Mouse (Mus musculus) forebrain, embryonic 14.5 days (tissue): ENCODE measurements at regions not wholly inside any gene's neighbourhood (a gene's known extent, or its start where the extent isn't known, plus 50 kb on each side); places are given as distances from the start of the nearest gene placed in this dataset.
"Not testable (repeated sequence)": the region's sequence is repeated elsewhere in the genome, so short reads cannot be mapped to it uniquely, and the experiment has no call there.

ENCODE experiments used
- ATAC-seq: fragments of 200-750 bp; cut with Nextera tagmentation; 2 replicates; pipeline ENCODE4 v1.8.0; 2017; ENCODE audit warnings: mild to moderate bottlenecking, moderate library complexity
- DNase-seq: peaks from one replicate; pipeline ENCODE4 v3.0.0-alpha.2; 2015; ENCODE audit warnings: low spot score
- H3K27ac ChIP-seq: fragments of 300-500 bp; sonication (generic); 2 replicates; pipeline ENCODE4 v1.5.1; 2014; ENCODE audit warnings: low read depth, mild to moderate bottlenecking, control low read depth, low read length, moderate library complexity
- H3K27me3 ChIP-seq: fragments of 300-500 bp; sonication (generic); replicated peaks from 2 replicates; pipeline ENCODE4 v1.6.1; 2014; ENCODE audit warnings: low read length, control low read depth, mixed read lengths; ENCODE audit not compliant: control insufficient read depth, insufficient read depth
- H3K36me3 ChIP-seq: fragments of 300-500 bp; sonication (generic); 2 replicates; pipeline ENCODE4 v1.6.1; 2014; ENCODE audit warnings: low read length, control low read depth; ENCODE audit not compliant: control insufficient read depth, insufficient read depth
- H3K4me1 ChIP-seq: fragments of 300-500 bp; sonication (generic); 2 replicates; pipeline ENCODE4 v1.6.1; 2014; ENCODE audit warnings: antibody characterized with exemption, low read length, control low read depth; ENCODE audit not compliant: control insufficient read depth, insufficient read depth
- H3K4me2 ChIP-seq: fragments of 300-500 bp; sonication (generic); 2 replicates; pipeline ENCODE4 v1.6.1; 2014; ENCODE audit warnings: mild to moderate bottlenecking, control low read depth, low read length
- H3K4me3 ChIP-seq: fragments of 300-500 bp; sonication (generic); 2 replicates; pipeline ENCODE4 v1.5.1; 2014; ENCODE audit warnings: low read depth, low read length, control low read depth
- H3K9ac ChIP-seq: fragments of 300-500 bp; sonication (generic); 2 replicates; pipeline ENCODE4 v1.6.1; 2014; ENCODE audit warnings: mild to moderate bottlenecking, low read length, control low read depth, moderate library complexity
- H3K9me3 ChIP-seq: fragments of 300-500 bp; sonication (generic); replicated peaks from 2 replicates; pipeline ENCODE4 v1.6.1; 2016; ENCODE audit warnings: low read length, control low read depth, mixed read lengths; ENCODE audit not compliant: control insufficient read depth
- WGBS: fragments of 180-500 bp; shearing (Covaris S2); extraction: QIAGEN DNeasy Blood & Tissue Kit; methylation state at CpG from one replicate; pipeline ENCODE4 v1.1.7; 2014; 5-methylcytosine and 5-hydroxymethylcytosine counted together

DNA sequence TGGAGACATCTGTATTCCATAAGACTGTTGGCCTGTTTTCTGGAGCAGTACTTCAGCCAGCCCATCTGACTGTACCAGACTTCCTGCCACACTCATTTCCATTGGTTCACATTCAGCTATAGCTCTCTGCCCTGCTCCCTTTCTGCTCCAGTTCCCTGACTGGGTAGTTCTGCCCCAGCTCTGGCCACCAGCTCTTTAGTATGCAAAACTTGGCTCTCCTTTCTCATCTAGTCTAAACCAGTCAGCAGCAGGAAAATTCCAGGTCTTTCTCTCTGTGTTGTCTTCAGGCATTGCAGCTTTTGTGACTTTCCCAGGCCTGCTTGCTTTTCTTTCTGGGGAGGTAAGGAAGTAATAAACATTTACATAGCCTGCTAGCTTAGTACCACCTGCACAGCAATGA is 363.5 kb upstream of the Agtr1b start:
- H3K4me3 ChIP-seq, result no peak overlapping the region
- H3K9me3 ChIP-seq, result no peaks in the 10 kb centered on the region
- H3K4me2 ChIP-seq, result no peak overlapping the region
- no peaks in the 10 kb centered on the region for H3K36me3 ChIP-seq
- no peak; the same call in 1 of the 2 replicates for ATAC-seq
- peak; percentile 3 for DNase-seq
- no peak overlapping the region for H3K9ac ChIP-seq
- H3K4me1 ChIP-seq, result no peaks in the 10 kb centered on the region
- no peaks in the 10 kb centered on the region for H3K27me3 ChIP-seq
- no peak overlapping the region for H3K27ac ChIP-seq

DNA sequence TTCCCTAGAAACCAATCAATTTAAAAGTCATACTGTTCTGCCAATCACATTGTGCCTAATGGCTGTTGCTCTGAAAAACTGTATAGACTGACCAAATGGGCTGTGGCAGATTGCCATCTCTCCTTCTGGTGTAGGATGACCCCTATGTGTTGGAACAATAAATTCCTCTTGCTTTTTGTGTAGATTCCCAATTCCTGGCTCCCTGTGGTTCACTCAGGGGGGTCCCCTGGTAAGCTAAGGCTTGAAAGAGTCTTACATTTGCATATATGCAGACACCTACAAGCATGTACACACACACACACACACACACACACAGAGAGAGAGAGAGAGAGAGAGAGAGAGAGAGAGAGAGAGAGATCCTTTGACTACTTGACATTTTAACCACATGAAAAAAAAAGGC is 362.8 kb upstream of the Agtr1b start:
- H3K4me1 ChIP-seq, H3K4me3 ChIP-seq, H3K9ac ChIP-seq, H3K9me3 ChIP-seq, H3K27ac ChIP-seq, H3K27me3 ChIP-seq, H3K4me2 ChIP-seq, H3K36me3 ChIP-seq, DNase-seq, ATAC-seq: not testable (repeated sequence)

DNA sequence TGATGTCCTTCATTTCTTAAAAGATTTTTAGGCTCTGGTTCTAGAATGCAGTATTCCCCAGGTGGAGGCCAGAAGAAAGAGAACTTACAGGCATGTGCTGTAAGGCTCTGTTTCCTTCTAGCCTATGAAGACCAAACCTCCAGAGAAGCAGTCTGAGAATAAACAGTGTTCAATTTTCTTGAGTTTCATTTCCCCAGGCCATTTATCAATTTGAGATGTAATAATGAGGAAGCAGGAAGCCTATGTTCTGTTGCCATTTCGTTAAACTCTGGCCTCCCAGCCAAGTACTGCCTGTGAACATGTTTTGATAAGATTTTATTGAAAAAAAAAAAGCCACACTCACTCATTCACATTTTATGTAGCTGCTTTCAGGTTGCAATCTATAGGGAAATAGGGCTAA is 347.7 kb upstream of the Agtr1b start:
- no peak overlapping the region for H3K4me3 ChIP-seq
- WGBS, result 65% methylated on average over 1 of the region's 1 CpGs
- ATAC-seq (no peak), DNase-seq (no peak)
- H3K9ac ChIP-seq, result no peak overlapping the region
- H3K4me2 ChIP-seq, result no peak overlapping the region
- no peaks in the 10 kb centered on the region for H3K36me3 ChIP-seq
- H3K27me3 ChIP-seq, result no peaks in the 10 kb centered on the region
- no peaks in the 10 kb centered on the region for H3K9me3 ChIP-seq
- no peaks in the 10 kb centered on the region for H3K4me1 ChIP-seq
- no peak overlapping the region for H3K27ac ChIP-seq

DNA sequence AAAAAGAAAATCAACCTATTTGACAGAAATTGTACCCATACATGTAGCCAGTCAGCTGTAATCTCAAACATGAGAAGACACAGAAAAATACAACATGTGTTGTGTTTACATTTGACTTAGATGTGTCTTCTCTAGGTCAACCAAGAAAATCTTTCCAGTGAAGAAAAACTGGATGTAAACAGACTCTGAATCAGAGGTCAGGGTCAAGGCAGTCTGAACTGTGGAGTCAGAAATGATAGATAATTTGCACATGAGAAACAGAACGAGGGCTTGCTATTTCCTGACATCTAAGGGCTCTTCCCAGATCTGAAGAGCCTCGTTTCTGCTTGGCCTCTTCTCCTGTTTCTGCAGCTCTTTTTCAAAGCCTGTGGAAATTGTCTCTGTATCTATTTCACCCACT is 342.7 kb upstream of the Agtr1b start:
- Histone ChIP-seq H3K4me2 (no peak overlapping the region), H3K27ac (no peak overlapping the region), H3K9me3 (no peaks in the 10 kb centered on the region), H3K27me3 (no peaks in the 10 kb centered on the region), H3K9ac (no peak overlapping the region), H3K4me3 (no peak overlapping the region), H3K36me3 (no peaks in the 10 kb centered on the region), H3K4me1 (no peaks in the 10 kb centered on the region)
- WGBS, result 78% methylated on average over 2 of the region's 2 CpGs
- ATAC-seq (no peak), DNase-seq (no peak)

DNA sequence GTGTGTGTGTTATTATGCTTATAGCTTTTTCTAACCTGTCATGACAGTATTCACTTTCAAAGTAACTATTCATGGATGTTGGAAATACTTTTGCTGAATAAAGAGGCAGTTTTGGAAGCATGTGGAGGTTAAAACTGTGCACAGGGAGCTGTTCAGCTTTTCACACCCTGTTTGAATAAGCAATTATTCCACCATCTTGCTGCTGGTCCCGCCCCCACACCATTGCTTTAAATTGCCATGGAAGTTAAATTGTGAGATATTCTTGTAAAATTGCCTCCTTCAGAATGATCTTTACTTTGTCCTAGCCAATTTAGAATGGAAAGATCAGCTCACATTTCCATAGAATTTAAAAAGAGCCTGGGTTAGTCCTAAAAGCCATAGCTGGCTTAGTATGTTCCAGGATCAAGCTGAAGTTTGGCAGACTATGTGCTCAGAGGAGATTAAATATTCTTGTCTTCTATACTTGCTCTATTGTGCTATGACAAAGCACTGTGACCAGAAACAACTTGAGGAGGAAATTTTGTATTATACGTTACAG is 328.4 kb upstream of the Agtr1b start:
- DNase-seq (no peak), ATAC-seq (no peak)
- Histone ChIP-seq H3K4me1 (no peaks in the 10 kb centered on the region), H3K9ac (no peak overlapping the region), H3K4me3 (no peak overlapping the region), H3K27ac (no peak overlapping the region), H3K27me3 (no peaks in the 10 kb centered on the region), H3K9me3 (no peaks in the 10 kb centered on the region), H3K36me3 (no peaks in the 10 kb centered on the region), H3K4me2 (no peak overlapping the region)
- 89% methylated on average over 2 of the region's 2 CpGs for WGBS

DNA sequence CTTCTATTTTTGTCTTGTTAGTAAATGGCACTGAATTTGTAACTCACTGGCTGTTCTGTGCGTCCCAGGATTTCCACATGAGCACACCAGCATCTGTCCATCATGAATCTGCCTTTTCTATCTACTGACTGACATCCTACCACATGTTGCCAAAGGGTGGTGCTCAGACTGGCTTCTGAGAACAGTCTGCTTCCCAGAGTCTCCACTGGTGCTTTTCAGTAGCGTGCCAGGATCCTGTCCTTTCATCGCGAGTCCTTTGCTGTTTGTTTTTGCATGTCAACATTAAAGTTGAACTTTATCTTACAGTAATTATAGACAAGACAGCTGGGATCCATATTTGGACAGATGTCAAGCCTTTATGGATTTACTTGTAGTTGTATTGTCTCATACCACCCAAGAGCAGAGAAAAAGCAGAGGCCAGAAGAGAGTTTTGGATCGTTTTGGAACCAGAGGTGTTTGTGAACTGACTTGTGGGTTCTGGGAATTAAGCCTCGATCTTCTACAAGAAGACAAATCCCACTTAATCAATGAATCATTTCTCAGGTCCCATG is 314.0 kb upstream of the Agtr1b start:
- H3K4me2 ChIP-seq, result no peak overlapping the region
- no peaks in the 10 kb centered on the region for H3K27me3 ChIP-seq
- H3K9me3 ChIP-seq, result no peaks in the 10 kb centered on the region
- H3K27ac ChIP-seq, result no peak overlapping the region
- no peak overlapping the region for H3K9ac ChIP-seq
- no peak overlapping the region for H3K4me3 ChIP-seq
- DNase-seq (no peak), ATAC-seq (no peak)
- no peaks in the 10 kb centered on the region for H3K4me1 ChIP-seq
- H3K36me3 ChIP-seq, result no peaks in the 10 kb centered on the region
- 86% methylated on average over 6 of the region's 6 CpGs for WGBS

DNA sequence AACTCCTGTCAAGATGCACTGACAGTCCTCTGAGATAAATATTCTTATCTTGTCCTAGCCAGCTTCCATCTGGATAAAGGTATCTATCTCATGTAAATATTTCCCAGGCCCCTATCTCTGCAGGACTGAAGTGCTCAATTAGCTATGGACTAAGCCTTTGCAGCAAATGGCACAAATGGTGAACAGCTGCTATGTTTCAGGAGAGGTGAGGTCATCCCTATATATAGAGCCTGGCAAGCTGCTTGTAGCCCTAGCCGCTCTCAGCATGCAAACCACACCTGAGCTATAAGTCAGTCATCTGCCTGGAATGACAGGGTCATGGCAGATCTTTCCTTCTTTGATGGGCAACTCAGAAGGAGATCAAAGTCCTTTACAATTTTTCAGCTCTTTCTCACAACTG is 294.9 kb upstream of the Agtr1b start:
- Histone ChIP-seq H3K4me2 (no peak overlapping the region), H3K4me3 (no peak overlapping the region), H3K27ac (no peak overlapping the region), H3K4me1 (no peaks in the 10 kb centered on the region), H3K9ac (no peak overlapping the region), H3K36me3 (no peaks in the 10 kb centered on the region), H3K9me3 (no peaks in the 10 kb centered on the region), H3K27me3 (no peaks in the 10 kb centered on the region)
- ATAC-seq (peak; percentile 48; the same call in 1 of the 2 replicates), DNase-seq (peak; percentile 41)
- WGBS, result 54% methylated on average over 1 of the region's 1 CpGs

DNA sequence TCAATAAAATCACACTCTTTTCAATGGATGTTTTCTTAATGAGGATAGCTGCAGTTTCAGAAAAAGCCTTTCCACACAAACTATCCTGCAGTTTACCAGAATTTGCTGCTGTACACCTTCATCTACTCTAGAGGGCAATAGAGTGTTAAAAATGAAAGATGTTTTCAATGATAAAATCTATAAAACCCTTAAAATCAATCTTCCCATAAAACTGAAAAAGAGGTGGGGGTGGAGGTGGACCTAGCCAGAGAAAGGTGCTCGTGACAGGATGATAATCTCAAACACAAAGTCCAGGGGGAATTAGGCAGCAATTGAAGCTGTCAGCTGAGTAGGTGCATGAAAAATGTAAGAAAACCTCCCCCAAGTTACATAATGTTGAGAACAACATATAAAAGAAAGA is 288.4 kb upstream of the Agtr1b start:
- peak; percentile 40; the same call in 1 of the 2 replicates for ATAC-seq
- Histone ChIP-seq H3K4me1 (no peaks in the 10 kb centered on the region), H3K27me3 (no peaks in the 10 kb centered on the region), H3K36me3 (no peaks in the 10 kb centered on the region), H3K9me3 (no peaks in the 10 kb centered on the region), H3K9ac (no peak overlapping the region), H3K4me3 (no peak overlapping the region), H3K4me2 (no peak overlapping the region), H3K27ac (no peak overlapping the region)
- DNase-seq, result peak; percentile 78
- 2% methylated on average over 1 of the region's 1 CpGs for WGBS
